Mouse (Mus musculus) embryonic fibroblast, embryonic 13.5 days (primary cell): Measurements from ENCODE around the gene Zfp952.

ENCODE experiments used
- CTCF ChIP-seq: IDR thresholded peaks from 2 replicates; pipeline ENCODE4 v1.5.1; 2011; ENCODE audit warnings: mild to moderate bottlenecking, control low read depth, low read length, moderate library complexity, borderline replicate concordance; ENCODE audit not compliant: insufficient read depth
- POLR2A ChIP-seq: IDR thresholded peaks from 2 replicates; pipeline ENCODE4 v1.6.1; 2011; ENCODE audit warnings: low read depth, mild to moderate bottlenecking, control low read depth, low read length, moderate library complexity

DNA sequence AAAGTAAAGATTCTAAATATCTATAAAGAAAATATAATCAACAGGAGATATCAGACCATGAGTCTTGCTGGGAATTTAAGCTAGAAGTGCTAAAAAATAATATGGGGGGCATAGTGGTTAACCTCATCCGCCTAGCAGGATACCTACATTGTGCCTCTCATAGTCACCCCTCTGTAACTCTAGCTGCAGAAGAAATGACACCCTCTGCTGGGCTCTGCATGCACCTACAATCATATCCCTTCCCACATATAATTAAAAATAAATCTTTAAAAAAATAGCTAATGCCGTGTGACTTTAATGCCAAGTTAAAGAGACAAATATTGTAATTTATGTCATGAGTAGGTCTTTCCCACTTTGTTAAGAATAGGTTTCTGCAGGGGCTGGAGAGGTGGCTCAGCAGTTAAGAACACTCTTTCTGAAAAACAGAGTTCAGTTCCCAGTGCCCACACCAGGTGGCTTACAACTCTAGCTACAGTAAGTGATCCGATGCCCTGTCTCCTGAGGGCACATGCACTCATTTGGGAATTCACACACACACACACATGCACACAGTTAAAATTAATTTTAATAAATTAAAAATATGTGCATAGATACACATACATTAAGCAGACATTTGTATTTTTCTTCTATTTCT is 48.4 kb upstream of the Zfp952 start:
- TF ChIP-seq CTCF: no peak
- no peak for TF ChIP-seq POLR2A
